9 mouse cellular contexts compared by ENCODE assay signal in genomic region chr16:77401185-77401943, GRCm38 (mm10).
DNase-seq lines count a peak whose midpoint lies in the region; ATAC-seq lines count a peak whose summit lies in the region.
"Had no signal": no experiment of that assay in that cellular context is flagged by ENCODE, and none has a peak within 500 bp of the region (broad histone marks: within the 10 kb centered on the region; RNA-seq: fewer than 3 reads in every experiment).

No protein-coding gene starts in this region.

- H3K4me1 ChIP-seq in kidney, embryonic 14.5 days (ENCODE audit: control insufficient read depth, insufficient read depth, low read length), result peaks cover 21% of the 10 kb centered on the region
- H3K4me1 ChIP-seq in embryonic facial prominence, embryonic 14.5 days (ENCODE audit: control insufficient read depth, insufficient read depth, low read length), result peaks cover 59% of the 10 kb centered on the region
- H3K4me1 ChIP-seq in hindbrain, embryonic 13.5 days (replicated peaks), result peaks cover 66% of the 10 kb centered on the region
- H3K4me1 ChIP-seq in neural tube, embryonic 14.5 days (ENCODE audit: control insufficient read depth, insufficient read depth, low read length), result peaks cover 43% of the 10 kb centered on the region
- H3K4me1 ChIP-seq: intestine, embryonic 15.5 days had no signal

- H3K27me3 ChIP-seq in kidney, embryonic 14.5 days (ENCODE audit: control insufficient read depth, insufficient read depth, low read length), result no peaks in the 10 kb centered on the region
- H3K27me3 ChIP-seq in embryonic facial prominence, embryonic 14.5 days (replicated peaks; ENCODE audit: control insufficient read depth, insufficient read depth, low read length), result no peaks in the 10 kb centered on the region
- H3K27me3 ChIP-seq in hindbrain, embryonic 13.5 days, result no peaks in the 10 kb centered on the region
- H3K27me3 ChIP-seq in neural tube, embryonic 14.5 days (ENCODE audit: control insufficient read depth, insufficient read depth, low read length), result no peaks in the 10 kb centered on the region
- H3K27me3 ChIP-seq: intestine, embryonic 15.5 days; limb, embryonic 12.5 days had no signal

- H3K36me3 ChIP-seq in kidney, embryonic 14.5 days (ENCODE audit: control insufficient read depth, insufficient read depth, low read length), result no peaks in the 10 kb centered on the region
- H3K36me3 ChIP-seq in embryonic facial prominence, embryonic 14.5 days (ENCODE audit: control insufficient read depth, insufficient read depth, low read length), result no peaks in the 10 kb centered on the region
- H3K36me3 ChIP-seq in hindbrain, embryonic 13.5 days, result no peaks in the 10 kb centered on the region
- H3K36me3 ChIP-seq in neural tube, embryonic 14.5 days (ENCODE audit: control insufficient read depth, insufficient read depth, low read length), result no peaks in the 10 kb centered on the region
- H3K36me3 ChIP-seq: intestine, embryonic 15.5 days; limb, embryonic 12.5 days had no signal

- no peak overlapping the region for H3K4me3 ChIP-seq in kidney, embryonic 14.5 days (ENCODE audit: low read length)
- no peak overlapping the region for H3K4me3 ChIP-seq in embryonic facial prominence, embryonic 14.5 days (ENCODE audit: low read depth, low read length)
- peak overlapping the region; percentile 35 for H3K4me3 ChIP-seq in hindbrain, embryonic 13.5 days
- peak overlapping the region; percentile 16; the same call in 1 of the 2 replicates for H3K4me3 ChIP-seq in neural tube, embryonic 14.5 days (ENCODE audit: low read depth, low read length)

- H3K27ac ChIP-seq in kidney, embryonic 14.5 days (ENCODE audit: low read depth, low read length), result peak overlapping the region; percentile 27; the same call in 1 of the 2 replicates
- H3K27ac ChIP-seq in embryonic facial prominence, embryonic 14.5 days (replicated peaks; ENCODE audit: low read depth, low read length), result peak overlapping the region; percentile 83
- H3K27ac ChIP-seq in hindbrain, embryonic 13.5 days, result peak overlapping the region; percentile 96
- peak overlapping the region; percentile 85 for H3K27ac ChIP-seq in neural tube, embryonic 14.5 days (ENCODE audit: low read depth, low read length)
- H3K27ac ChIP-seq: intestine, embryonic 15.5 days had no signal

- no peak for ATAC-seq in kidney, embryonic 14.5 days (ENCODE audit: low FRiP score, low TSS enrichment)
- no peak for ATAC-seq in embryonic facial prominence, embryonic 14.5 days (ENCODE audit: low read depth)
- ATAC-seq in hindbrain, embryonic 13.5 days (ENCODE audit: low FRiP score), result no peak
- no peak for ATAC-seq in neural tube, embryonic 14.5 days (ENCODE audit: low read depth)
- no peak for ATAC-seq in inflammation-experienced regulatory T-cells, adult 6 months

- WGBS in kidney, embryonic 14.5 days, result 73% methylated on average over 4 of the region's 4 CpGs
- WGBS in embryonic facial prominence, embryonic 14.5 days, result 53% methylated on average over 4 of the region's 4 CpGs
- 18% methylated on average over 4 of the region's 4 CpGs for WGBS in hindbrain, embryonic 13.5 days
- 20% methylated on average over 4 of the region's 4 CpGs for WGBS in neural tube, embryonic 14.5 days

- H3K4me2 ChIP-seq in kidney, embryonic 14.5 days (replicated peaks; ENCODE audit: low read depth, low read length), result peak overlapping the region; percentile 50; the same call in 1 of the 2 replicates
- peak overlapping the region; percentile 62 for H3K4me2 ChIP-seq in embryonic facial prominence, embryonic 14.5 days (ENCODE audit: low read depth, low read length)
- peak overlapping the region; percentile 61 for H3K4me2 ChIP-seq in hindbrain, embryonic 13.5 days
- peak overlapping the region; percentile 50 for H3K4me2 ChIP-seq in neural tube, embryonic 14.5 days (ENCODE audit: low read depth, low read length)

- no peak overlapping the region; the same call in 1 of the 2 replicates for H3K9ac ChIP-seq in kidney, embryonic 14.5 days (ENCODE audit: low read depth, low read length)
- H3K9ac ChIP-seq in embryonic facial prominence, embryonic 14.5 days (ENCODE audit: low read depth, low read length), result peak overlapping the region; percentile 55
- H3K9ac ChIP-seq in hindbrain, embryonic 13.5 days, result peak overlapping the region; percentile 75
- peak overlapping the region; percentile 50 for H3K9ac ChIP-seq in neural tube, embryonic 14.5 days (replicated peaks; ENCODE audit: low read depth, low read length)
- H3K9ac ChIP-seq: intestine, embryonic 15.5 days had no signal

- no peak for DNase-seq in kidney, adult 9 months
- DNase-seq in embryonic facial prominence, embryonic 14.5 days (ENCODE audit: low spot score), result no peak
- DNase-seq in thymus, postnatal 4 days, result no peak

- no peaks in the 10 kb centered on the region for H3K9me3 ChIP-seq in kidney, embryonic 14.5 days (ENCODE audit: control insufficient read depth, low read length)
- no peaks in the 10 kb centered on the region for H3K9me3 ChIP-seq in embryonic facial prominence, embryonic 14.5 days (ENCODE audit: control insufficient read depth, low read length)
- no peaks in the 10 kb centered on the region for H3K9me3 ChIP-seq in hindbrain, embryonic 13.5 days
- no peaks in the 10 kb centered on the region for H3K9me3 ChIP-seq in neural tube, embryonic 14.5 days (ENCODE audit: control insufficient read depth, low read length)
- H3K9me3 ChIP-seq: intestine, embryonic 15.5 days; limb, embryonic 12.5 days had no signal

Comparison
In these comparisons a context has a peak if more than half of its experiments do, and no peak if none do; other contexts are left out.
1. H3K27ac ChIP-seq: peak in every context shown above with its lines; median percentile 96 in hindbrain, embryonic 13.5 days; 85 in neural tube, embryonic 14.5 days; 83 in embryonic facial prominence, embryonic 14.5 days; 27 in kidney, embryonic 14.5 days.
2. H3K4me3 ChIP-seq: peak in hindbrain, embryonic 13.5 days (single experiment) and neural tube, embryonic 14.5 days (single experiment); none in kidney, embryonic 14.5 days (single experiment) and embryonic facial prominence, embryonic 14.5 days (single experiment).
3. Peak in every context shown above with its lines, with median percentiles within 50 percentile points of each other: H3K4me2 ChIP-seq.